Mouse (Mus musculus): Measurements from ENCODE around the gene Cdv3.

Gene Cdv3

GRCm38 (mm10) chr9:103365290-103366247 is at the start of gene Cdv3:
TSS of gene Cdv3 (minus strand) at chr9:103365840.
- peak; percentile 99 for DNase-seq (ENCODE audit: low read depth, low spot score)

GRCm38 (mm10) chr9:103413457-103413856 is 47.8 kb upstream of the Cdv3 start:
- no peak for DNase-seq (ENCODE audit: low read depth, low spot score)

- DNase-seq (ENCODE audit: low read depth, low spot score), result no peak
Measured at GRCm38 (mm10) chr9:103409119-103409518, 43.5 kb upstream of the Cdv3 start.

GRCm38 (mm10) chr9:103408136-103408777 is 42.6 kb upstream of the Cdv3 start:
- no peak for DNase-seq (ENCODE audit: low read depth, low spot score)

GRCm38 (mm10) chr9:103403331-103403973 is 37.8 kb upstream of the Cdv3 start:
- DNase-seq (ENCODE audit: low read depth, low spot score), result no peak

- DNase-seq (ENCODE audit: low read depth, low spot score), result no peak
Measured at GRCm38 (mm10) chr9:103398509-103399157, 33.0 kb upstream of the Cdv3 start.

- no peak for DNase-seq (ENCODE audit: low read depth, low spot score)
Measured at GRCm38 (mm10) chr9:103393256-103393655, 27.6 kb upstream of the Cdv3 start.

GRCm38 (mm10) chr9:103391796-103392372 is 26.2 kb upstream of the Cdv3 start:
- no peak for DNase-seq (ENCODE audit: low read depth, low spot score)

- DNase-seq (ENCODE audit: low read depth, low spot score), result no peak
Measured at GRCm38 (mm10) chr9:103389261-103389660, 23.6 kb upstream of the Cdv3 start.

- no peak for DNase-seq (ENCODE audit: low read depth, low spot score)
Measured at GRCm38 (mm10) chr9:103387011-103387653, 21.5 kb upstream of the Cdv3 start.

GRCm38 (mm10) chr9:103386573-103386972 is 20.9 kb upstream of the Cdv3 start:
- no peak for DNase-seq (ENCODE audit: low read depth, low spot score)

- DNase-seq (ENCODE audit: low read depth, low spot score), result no peak
Measured at GRCm38 (mm10) chr9:103385600-103385999, 20.0 kb upstream of the Cdv3 start.

GRCm38 (mm10) chr9:103384141-103384796 is 18.6 kb upstream of the Cdv3 start:
- no peak for DNase-seq (ENCODE audit: low read depth, low spot score)

GRCm38 (mm10) chr9:103383576-103383975 is 17.9 kb upstream of the Cdv3 start:
- DNase-seq (ENCODE audit: low read depth, low spot score), result no peak

- DNase-seq (ENCODE audit: low read depth, low spot score), result no peak
Measured at GRCm38 (mm10) chr9:103382989-103383388, 17.3 kb upstream of the Cdv3 start.

GRCm38 (mm10) chr9:103380566-103380965 is 14.9 kb upstream of the Cdv3 start:
- DNase-seq (ENCODE audit: low read depth, low spot score), result no peak

GRCm38 (mm10) chr9:103379199-103379598 is 13.6 kb upstream of the Cdv3 start:
- DNase-seq (ENCODE audit: low read depth, low spot score), result no peak

- no peak for DNase-seq (ENCODE audit: low read depth, low spot score)
Measured at GRCm38 (mm10) chr9:103378686-103379085, 13.0 kb upstream of the Cdv3 start.

- no peak for DNase-seq (ENCODE audit: low read depth, low spot score)
Measured at GRCm38 (mm10) chr9:103376346-103377320, 11.0 kb upstream of the Cdv3 start.

Measured in WW6 (cell line).